Mouse (Mus musculus) intestine, embryonic 16.5 days (tissue): ENCODE results near the gene Lct. TPM values are rescaled to one million over a fixed set of nuclear protein-coding genes. Genes with fewer than 3 reads are reported as not detected.
A peak's percentile ranks its signal among the peaks of the same experiment; 100 is the strongest.
"Not testable (repeated sequence)": the region's sequence is repeated elsewhere in the genome, so short reads cannot be mapped to it uniquely, and the experiment has no call there.

Experiments used
- ATAC-seq: fragments of 200-750 bp; cut with Nextera tagmentation; 2 replicates; pipeline ENCODE4 v1.8.0; 2017; ENCODE audit warnings: moderate TSS enrichment, moderate library complexity
- H3K27ac ChIP-seq: fragments of 300-500 bp; sonication (generic); 2 replicates; pipeline ENCODE4 v1.5.1; 2014; ENCODE audit warnings: mild to moderate bottlenecking, low read length
- H3K27me3 ChIP-seq: fragments of 300-500 bp; sonication (generic); replicated peaks from 2 replicates; pipeline ENCODE4 v1.6.1; 2014; ENCODE audit warnings: low read length, control low read depth, mixed read lengths; ENCODE audit not compliant: control insufficient read depth, insufficient read depth
- H3K36me3 ChIP-seq: fragments of 300-500 bp; sonication (generic); 2 replicates; pipeline ENCODE4 v1.6.1; 2014; ENCODE audit warnings: low read length, control low read depth; ENCODE audit not compliant: control insufficient read depth, insufficient read depth
- H3K4me1 ChIP-seq: fragments of 300-500 bp; sonication (generic); 2 replicates; pipeline ENCODE4 v1.6.1; 2014; ENCODE audit warnings: low read length, control low read depth, mixed read lengths; ENCODE audit not compliant: control insufficient read depth, insufficient read depth
- H3K4me2 ChIP-seq: fragments of 300-500 bp; sonication (generic); 2 replicates; pipeline ENCODE4 v1.6.1; 2014; ENCODE audit warnings: low read depth, low read length, control low read depth
- H3K4me3 ChIP-seq: fragments of 300-500 bp; sonication (generic); 2 replicates; pipeline ENCODE4 v1.5.1; 2014; ENCODE audit warnings: mild to moderate bottlenecking, low read length
- H3K9ac ChIP-seq: fragments of 300-500 bp; sonication (generic); 2 replicates; pipeline ENCODE4 v1.6.1; 2014; ENCODE audit warnings: low read depth, low read length
- H3K9me3 ChIP-seq: fragments of 300-500 bp; sonication (generic); 2 replicates; pipeline ENCODE4 v1.6.1; 2016; ENCODE audit warnings: low read length, control low read depth; ENCODE audit not compliant: control insufficient read depth
- WGBS: fragments of 180-500 bp; shearing (Covaris S2); extraction: QIAGEN DNeasy Blood & Tissue Kit; methylation state at CpG from one replicate; pipeline ENCODE4 v1.1.7; 2014; 5-methylcytosine and 5-hydroxymethylcytosine counted together
- polyA plus RNA-seq: library from polyadenylated mRNA; unstranded; fragments of >200 nt; fragmentation: Nextera tagmentation; extraction: Ambion mirVana; gene quantifications from 2 replicates; pipeline ENCODE4 v1.2.1, GENCODE M21; 2015

Lct gene
- polyA plus RNA-seq, 1 experiment from 2014 or later = 45.3 TPM

GRCm38 (mm10) chr1:128357452-128357851 lies 29.3 kb upstream of the Lct start:
- peak overlapping the region; percentile 59 for H3K4me2 ChIP-seq
- no peaks in the 10 kb centered on the region for H3K9me3 ChIP-seq
- ATAC-seq = no peak
- H3K36me3 ChIP-seq = peaks cover 9% of the 10 kb centered on the region; the same call in 1 of the 2 replicates
- no peaks in the 10 kb centered on the region for H3K27me3 ChIP-seq
- WGBS = 45% methylated on average over 3 of the region's 3 CpGs
- H3K27ac ChIP-seq = no peak overlapping the region; the same call in 1 of the 2 replicates
- H3K9ac ChIP-seq = peak overlapping the region; percentile 90
- peaks cover 18% of the 10 kb centered on the region for H3K4me1 ChIP-seq
- peak overlapping the region; percentile 94 for H3K4me3 ChIP-seq

DNA sequence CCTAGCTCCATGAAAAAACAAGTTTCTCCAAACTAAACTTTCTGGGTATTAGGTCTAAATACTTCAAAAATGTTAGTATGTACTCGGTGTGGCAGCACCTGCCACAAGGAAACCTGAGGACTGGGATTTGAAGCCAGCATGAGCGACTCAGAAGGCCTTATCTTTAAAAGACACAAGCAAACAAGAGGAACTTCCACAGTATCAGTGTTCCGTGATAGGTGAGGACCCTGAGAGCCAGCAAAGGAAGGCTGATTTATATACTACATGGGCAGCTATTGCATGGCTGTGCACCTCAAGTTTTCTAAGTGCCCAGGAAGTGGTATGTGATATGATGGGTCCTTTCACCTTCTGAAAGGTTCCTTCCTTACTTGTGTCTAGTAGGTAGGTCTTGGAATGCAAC lies 25.0 kb upstream of the Lct start:
- Histone ChIP-seq H3K36me3 (peaks cover 12% of the 10 kb centered on the region), H3K4me3 (no peak overlapping the region), H3K9me3 (no peaks in the 10 kb centered on the region), H3K4me2 (no peak overlapping the region), H3K9ac (no peak overlapping the region), H3K27ac (no peak overlapping the region), H3K27me3 (no peaks in the 10 kb centered on the region), H3K4me1 (peaks cover 13% of the 10 kb centered on the region)
- ATAC-seq = no peak
- 65% methylated on average over 3 of the region's 3 CpGs for WGBS

DNA sequence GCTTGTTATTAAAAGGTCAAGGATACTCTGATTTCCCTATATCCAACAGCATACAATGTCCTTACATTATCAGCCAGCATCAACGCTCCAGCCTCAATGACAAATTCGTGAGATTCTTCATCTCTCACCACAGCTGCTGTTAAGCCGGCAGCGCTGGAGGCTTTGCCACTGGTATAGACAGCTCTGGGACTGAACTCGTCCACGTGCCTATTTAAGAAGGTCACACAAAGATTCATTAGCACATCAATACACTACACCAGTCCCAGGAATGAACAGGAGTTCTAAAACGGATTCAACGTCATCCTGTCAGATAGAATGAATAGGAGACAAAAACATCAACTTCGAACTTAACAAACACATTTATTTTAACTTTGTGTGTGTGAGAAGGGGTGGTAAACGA lies 16.1 kb upstream of the Lct start:
- WGBS = 83% methylated on average over 10 of the region's 10 CpGs
- peaks cover 18% of the 10 kb centered on the region for H3K36me3 ChIP-seq
- H3K9me3 ChIP-seq = no peaks in the 10 kb centered on the region

GRCm38 (mm10) chr1:128337708-128338320 lies 9.7 kb upstream of the Lct start:
- Histone ChIP-seq H3K4me3 (no peak overlapping the region), H3K27me3 (no peaks in the 10 kb centered on the region), H3K9ac (no peak overlapping the region), H3K36me3 (peaks cover 26% of the 10 kb centered on the region), H3K4me1 (no peaks in the 10 kb centered on the region), H3K4me2 (no peak overlapping the region), H3K9me3 (no peaks in the 10 kb centered on the region), H3K27ac (no peak overlapping the region)
- ATAC-seq = peak; percentile 92
- WGBS = 71% methylated on average over 13 of the region's 13 CpGs

More for the DNA sequence above, 16.1 kb upstream of the Lct start:
- no peak overlapping the region for H3K9ac ChIP-seq
- no peak for ATAC-seq
- no peaks in the 10 kb centered on the region for H3K4me1 ChIP-seq
- no peaks in the 10 kb centered on the region for H3K27me3 ChIP-seq
- H3K4me3 ChIP-seq = no peak overlapping the region
- H3K4me2 ChIP-seq = no peak overlapping the region
- no peak overlapping the region for H3K27ac ChIP-seq

- no peak overlapping the region for H3K27ac ChIP-seq
- no peaks in the 10 kb centered on the region for H3K9me3 ChIP-seq
- no peak overlapping the region for H3K4me2 ChIP-seq
- peaks cover 9% of the 10 kb centered on the region; the same call in 1 of the 2 replicates for H3K36me3 ChIP-seq
- H3K9ac ChIP-seq = no peak overlapping the region
- no peaks in the 10 kb centered on the region for H3K27me3 ChIP-seq
- H3K4me1 ChIP-seq = no peaks in the 10 kb centered on the region
- no peak overlapping the region for H3K4me3 ChIP-seq
- ATAC-seq = peak; percentile 19; the same call in 1 of the 2 replicates
- WGBS = 89% methylated on average over 1 of the region's 1 CpGs
Measured at GRCm38 (mm10) chr1:128330313-128330712, 2.2 kb upstream of the Lct start.

DNA sequence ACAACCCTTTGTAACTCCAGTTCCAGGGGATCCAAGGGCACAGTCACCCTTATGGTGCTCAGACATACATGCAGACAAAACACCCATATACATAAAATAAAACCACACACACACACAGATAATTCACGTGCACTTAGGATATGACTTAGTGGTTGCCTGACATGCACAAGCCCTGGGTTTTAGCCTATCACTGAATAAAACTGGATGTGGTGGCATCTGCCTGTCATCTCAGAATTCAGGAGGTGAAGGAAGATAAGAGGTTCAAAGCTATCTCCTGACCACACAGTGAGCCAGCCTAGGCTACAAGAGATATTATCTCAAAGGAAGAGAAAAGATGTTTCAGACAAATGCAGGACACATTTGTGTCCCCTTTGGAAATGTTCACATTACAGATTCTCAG lies 953 bp downstream of the Lct start:
- Histone ChIP-seq H3K27me3 (no peaks in the 10 kb centered on the region), H3K4me2 (no peak overlapping the region), H3K4me3 (peak overlapping the region; percentile 28), H3K4me1 (peaks cover 2% of the 10 kb centered on the region; the same call in 1 of the 2 replicates), H3K9me3 (no peaks in the 10 kb centered on the region), H3K27ac (peak overlapping the region; percentile 43; the same call in 1 of the 2 replicates), H3K9ac (no peak overlapping the region), H3K36me3 (peaks cover 4% of the 10 kb centered on the region; the same call in 1 of the 2 replicates)
- WGBS = 86% methylated on average over 1 of the region's 1 CpGs
- no peak for ATAC-seq

GRCm38 (mm10) chr1:128324776-128325175 lies 3.3 kb downstream of the Lct start:
- Histone ChIP-seq H3K4me1 (peaks cover 2% of the 10 kb centered on the region; the same call in 1 of the 2 replicates), H3K4me2 (no peak overlapping the region), H3K4me3 (no peak overlapping the region; the same call in 1 of the 2 replicates), H3K27ac (peak overlapping the region; percentile 53), H3K9ac (peak overlapping the region; percentile 29; the same call in 1 of the 2 replicates), H3K27me3 (no peaks in the 10 kb centered on the region), H3K36me3 (no peaks in the 10 kb centered on the region), H3K9me3 (no peaks in the 10 kb centered on the region)
- 80% methylated on average over 2 of the region's 2 CpGs for WGBS
- ATAC-seq = no peak

- Histone ChIP-seq H3K27me3 (no peaks in the 10 kb centered on the region), H3K36me3 (no peaks in the 10 kb centered on the region), H3K9ac (0 out of 2 replicates have a peak overlapping the region, but pooled peaks have one; percentile 24), H3K27ac (peak overlapping the region; percentile 48), H3K9me3 (no peaks in the 10 kb centered on the region), H3K4me3 (no peak overlapping the region), H3K4me1 (peaks cover 2% of the 10 kb centered on the region; the same call in 1 of the 2 replicates), H3K4me2 (0 out of 2 replicates have a peak overlapping the region, but pooled peaks have one; percentile 10)
- 83% methylated on average over 8 of the region's 8 CpGs for WGBS
- ATAC-seq = peak; percentile 95
Measured at GRCm38 (mm10) chr1:128323026-128323643, 5.0 kb downstream of the Lct start.

GRCm38 (mm10) chr1:128319266-128319665 lies 8.9 kb downstream of the Lct start:
- H3K4me2 ChIP-seq, H3K4me3 ChIP-seq, H3K27me3 ChIP-seq, H3K36me3 ChIP-seq, H3K9ac ChIP-seq, H3K27ac ChIP-seq, ATAC-seq, H3K9me3 ChIP-seq, H3K4me1 ChIP-seq: not testable (repeated sequence)
- WGBS = 86% methylated on average over 6 of the region's 6 CpGs
